Mouse (Mus musculus): ENCODE measurements around the gene Tmem262. TPM values are rescaled to one million over a fixed set of nuclear protein-coding genes. Genes with fewer than 3 reads are reported as not detected.

The Tmem262 gene
- polyA plus RNA-seq, 1 experiment from 2014 or later, result not detected

DNA sequence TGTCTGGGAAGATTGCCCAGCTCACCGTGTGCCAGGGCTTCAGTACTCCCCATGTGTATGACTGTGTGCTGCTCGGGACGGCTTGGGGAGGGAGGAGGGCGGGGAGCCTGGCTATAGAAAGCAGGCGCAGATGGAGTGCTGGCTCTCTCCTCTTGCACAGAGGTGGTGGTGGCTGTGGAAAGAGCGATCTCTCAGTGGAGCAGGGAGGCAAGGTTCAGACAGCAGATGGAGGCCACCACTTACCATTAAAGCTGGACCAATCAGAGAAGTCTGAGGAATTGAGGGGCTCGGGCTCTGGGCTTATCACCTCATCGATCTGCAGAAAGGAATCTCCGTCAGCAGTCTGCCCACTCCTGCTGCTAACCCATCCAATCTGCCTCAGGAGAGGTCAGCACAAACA is 2.3 kb downstream of the Tmem262 start, which contains the start of gene Gm28374:
Gm28374 (minus strand) TSS at position 101 of the 400 bp plus-strand sequence.
- no peak within 1 kb of the TSS for H3K4me3 ChIP-seq
- H3K36me3 ChIP-seq, result peaks cover 38% of the 10 kb centered on the region
- H3K27ac ChIP-seq, result no peak within 1 kb of the TSS
- H3K27me3 ChIP-seq, result no peaks in the 10 kb centered on the region
- H3K9me3 ChIP-seq, result no peaks in the 10 kb centered on the region
- no peak within 1 kb of the TSS for H3K4me2 ChIP-seq
- 79% methylated on average over 9 of the region's 9 CpGs for WGBS
- ATAC-seq (ENCODE audit: borderline replicate concordance, extremely low read depth, low FRiP score, low TSS enrichment), result no peak
- no peak within 1 kb of the TSS for H3K9ac ChIP-seq
- H3K4me1 ChIP-seq, result peaks cover 31% of the 10 kb centered on the region

GRCm38 (mm10) chr19:6084478-6085248 is 4.8 kb downstream of the Tmem262 start, which contains the start of the genes Zfpl1 and Cdca5:
Zfpl1 (minus strand) TSS chr19:6084956.
Cdca5 (plus strand) TSS chr19:6084983.
- under 1% methylated on average over 58 of the region's 58 CpGs for WGBS
- Histone ChIP-seq H3K4me3 (peak within 1 kb of the TSS; percentile 62), H3K36me3 (peaks cover 63% of the 10 kb centered on the region), H3K27me3 (no peaks in the 10 kb centered on the region), H3K9ac (peak within 1 kb of the TSS; percentile 64), H3K4me2 (peak within 1 kb of the TSS; percentile 83), H3K27ac (peak within 1 kb of the TSS; percentile 58), H3K9me3 (no peaks in the 10 kb centered on the region), H3K4me1 (peaks cover 22% of the 10 kb centered on the region)
- ATAC-seq (ENCODE audit: borderline replicate concordance, extremely low read depth, low FRiP score, low TSS enrichment), result peak; percentile 91

- Histone ChIP-seq H3K36me3 (peaks cover 64% of the 10 kb centered on the region), H3K9me3 (no peaks in the 10 kb centered on the region), H3K27ac (peak overlapping the region; percentile 32), H3K4me3 (peak overlapping the region; percentile 62), H3K4me2 (peak overlapping the region; percentile 66), H3K9ac (peak overlapping the region; percentile 64), H3K27me3 (no peaks in the 10 kb centered on the region), H3K4me1 (peaks cover 22% of the 10 kb centered on the region)
- under 1% methylated on average over 17 of the region's 17 CpGs for WGBS
- ATAC-seq (ENCODE audit: borderline replicate concordance, extremely low read depth, low FRiP score, low TSS enrichment), result peak; percentile 66; the same call in 1 of the 2 replicates
These were observed 5.6 kb downstream of the Tmem262 start for GRCm38 (mm10) chr19:6085417-6085879.

GRCm38 (mm10) chr19:6088841-6089240 is 9.0 kb downstream of the Tmem262 start:
- Histone ChIP-seq H3K4me1 (peaks cover 15% of the 10 kb centered on the region), H3K9ac (no peak overlapping the region), H3K36me3 (peaks cover 69% of the 10 kb centered on the region), H3K27me3 (no peaks in the 10 kb centered on the region), H3K4me3 (no peak overlapping the region), H3K4me2 (no peak overlapping the region), H3K27ac (no peak overlapping the region), H3K9me3 (no peaks in the 10 kb centered on the region)
- WGBS, result 91% methylated on average over 13 of the region's 13 CpGs
- ATAC-seq (ENCODE audit: borderline replicate concordance, extremely low read depth, low FRiP score, low TSS enrichment), result no peak

GRCm38 (mm10) chr19:6094119-6094518 is 14.3 kb downstream of the Tmem262 start, which contains the start of gene AC131692.1:
AC131692.1 (plus strand) TSS chr19:6094419.
- no peak for ATAC-seq (ENCODE audit: borderline replicate concordance, extremely low read depth, low FRiP score, low TSS enrichment)
- Histone ChIP-seq H3K4me3 (no peak within 1 kb of the TSS), H3K27me3 (no peaks in the 10 kb centered on the region), H3K9ac (no peak within 1 kb of the TSS), H3K4me2 (no peak within 1 kb of the TSS), H3K27ac (no peak within 1 kb of the TSS), H3K4me1 (no peaks in the 10 kb centered on the region), H3K36me3 (peaks cover 60% of the 10 kb centered on the region), H3K9me3 (no peaks in the 10 kb centered on the region)
- 87% methylated on average over 7 of the region's 7 CpGs for WGBS

DNA sequence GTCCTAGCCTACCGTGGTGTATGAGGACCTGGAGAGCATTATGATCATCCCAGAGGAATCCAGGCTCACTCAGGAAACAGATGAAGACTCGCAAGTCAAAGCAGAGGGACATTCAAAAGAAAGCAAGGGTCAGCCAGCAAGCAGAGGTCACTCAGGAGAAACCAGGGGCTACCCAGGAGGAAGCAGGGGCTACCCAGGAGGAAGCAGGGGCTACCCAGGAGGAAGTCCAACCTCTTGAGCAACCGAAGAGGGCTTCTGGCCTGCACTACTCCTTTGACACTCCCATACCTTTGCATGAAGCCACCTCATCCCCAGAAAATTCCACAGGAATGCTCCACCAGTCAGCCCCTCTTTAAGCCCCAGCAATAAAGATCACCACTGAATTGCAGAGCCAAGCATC is 18.0 kb downstream of the Tmem262 start:
- Histone ChIP-seq H3K27me3 (no peaks in the 10 kb centered on the region), H3K36me3 (peaks cover 24% of the 10 kb centered on the region), H3K27ac (no peak overlapping the region), H3K9ac (no peak overlapping the region), H3K4me1 (no peaks in the 10 kb centered on the region), H3K9me3 (no peaks in the 10 kb centered on the region), H3K4me3 (no peak overlapping the region), H3K4me2 (no peak overlapping the region)
- no peak for ATAC-seq (ENCODE audit: borderline replicate concordance, extremely low read depth, low FRiP score, low TSS enrichment)
- WGBS, result 73% methylated on average over 3 of the region's 3 CpGs

- no peaks in the 10 kb centered on the region for H3K9me3 ChIP-seq
- no peak overlapping the region for H3K4me2 ChIP-seq
- H3K27ac ChIP-seq, result no peak overlapping the region
- H3K9ac ChIP-seq, result no peak overlapping the region
- H3K27me3 ChIP-seq, result no peaks in the 10 kb centered on the region
- H3K4me3 ChIP-seq, result no peak overlapping the region
- ATAC-seq (ENCODE audit: borderline replicate concordance, extremely low read depth, low FRiP score, low TSS enrichment), result no peak
- H3K4me1 ChIP-seq, result no peaks in the 10 kb centered on the region
- no peaks in the 10 kb centered on the region; the same call in 1 of the 2 replicates for H3K36me3 ChIP-seq
- 57% methylated on average over 6 of the region's 6 CpGs for WGBS
These were observed 21.4 kb downstream of the Tmem262 start for GRCm38 (mm10) chr19:6101186-6101585.

GRCm38 (mm10) chr19:6102169-6102853 is 22.5 kb downstream of the Tmem262 start:
- Histone ChIP-seq H3K4me1 (no peaks in the 10 kb centered on the region), H3K36me3 (no peaks in the 10 kb centered on the region; the same call in 1 of the 2 replicates), H3K4me2 (no peak overlapping the region), H3K27me3 (no peaks in the 10 kb centered on the region), H3K9me3 (no peaks in the 10 kb centered on the region), H3K27ac (no peak overlapping the region), H3K4me3 (no peak overlapping the region), H3K9ac (no peak overlapping the region)
- 71% methylated on average over 6 of the region's 6 CpGs for WGBS
- no peak for ATAC-seq (ENCODE audit: borderline replicate concordance, extremely low read depth, low FRiP score, low TSS enrichment)

DNA sequence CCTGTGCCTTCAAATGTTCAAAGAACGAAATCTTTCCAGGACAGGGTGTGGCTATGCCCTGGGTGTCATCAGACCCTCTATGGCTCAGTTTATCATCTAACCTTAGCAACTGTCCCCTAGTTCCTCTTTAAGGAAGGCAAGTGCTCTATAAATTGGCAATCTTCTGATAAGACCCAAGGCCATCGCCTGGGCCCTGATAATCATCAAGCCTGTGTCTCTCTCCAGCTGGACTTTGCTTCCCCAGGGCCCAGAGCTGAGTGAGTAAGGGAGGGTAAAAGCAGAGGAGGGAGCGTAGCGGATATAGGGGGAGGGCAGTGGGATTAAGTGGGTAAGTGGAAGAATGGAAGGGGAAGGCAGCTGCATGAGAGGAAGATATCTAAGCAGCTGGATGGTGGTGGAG is 24.6 kb downstream of the Tmem262 start:
- Histone ChIP-seq H3K27ac (no peak overlapping the region), H3K4me2 (no peak overlapping the region), H3K4me3 (no peak overlapping the region), H3K27me3 (no peaks in the 10 kb centered on the region), H3K4me1 (no peaks in the 10 kb centered on the region), H3K9ac (no peak overlapping the region), H3K36me3 (no peaks in the 10 kb centered on the region), H3K9me3 (no peaks in the 10 kb centered on the region)
- 75% methylated on average over 4 of the region's 4 CpGs for WGBS
- no peak for ATAC-seq (ENCODE audit: borderline replicate concordance, extremely low read depth, low FRiP score, low TSS enrichment)

- Histone ChIP-seq H3K4me1 (no peaks in the 10 kb centered on the region), H3K9me3 (no peaks in the 10 kb centered on the region), H3K27me3 (no peaks in the 10 kb centered on the region), H3K4me2 (no peak within 1 kb of the TSS), H3K4me3 (no peak within 1 kb of the TSS), H3K27ac (no peak within 1 kb of the TSS), H3K9ac (no peak within 1 kb of the TSS), H3K36me3 (no peaks in the 10 kb centered on the region)
- 82% methylated on average over 7 of the region's 7 CpGs for whole genome bisulfite sequencing
- no peak for ATAC-seq (ENCODE audit: borderline replicate concordance, extremely low read depth, low FRiP score, low TSS enrichment)
These were observed 25.8 kb downstream of the Tmem262 start, which contains the start of gene Naaladl1 for GRCm38 (mm10) chr19:6105586-6105985. Naaladl1 (plus strand) TSS chr19:6105782.

- H3K4me1 ChIP-seq, result peaks cover 14% of the 10 kb centered on the region
- H3K9ac ChIP-seq, result no peak overlapping the region
- WGBS, result 29% methylated on average over 6 of the region's 6 CpGs
- H3K9me3 ChIP-seq, result no peaks in the 10 kb centered on the region
- H3K4me2 ChIP-seq, result no peak overlapping the region
- no peaks in the 10 kb centered on the region for H3K27me3 ChIP-seq
- no peak overlapping the region for H3K4me3 ChIP-seq
- H3K36me3 ChIP-seq, result peaks cover 25% of the 10 kb centered on the region
- no peak overlapping the region for H3K27ac ChIP-seq
- no peak for ATAC-seq (ENCODE audit: borderline replicate concordance, extremely low read depth, low FRiP score, low TSS enrichment)
These were observed 33.3 kb downstream of the Tmem262 start for GRCm38 (mm10) chr19:6113116-6113515.

Data from lung, embryonic 15.5 days (tissue).